Mouse (Mus musculus): Measurements from ENCODE around the gene Slc35c1. TPM values are rescaled to one million over a fixed set of nuclear protein-coding genes. Genes with fewer than 3 reads are reported as not detected.
A peak's percentile ranks its signal among the peaks of the same experiment; 100 is the strongest.

Slc35c1 gene
- total RNA-seq, 2 experiments from 2014 or later: 5.1 to 5.6 TPM

- no peak for DNase-seq
Measured at GRCm38 (mm10) chr2:92475711-92476110, 15.4 kb upstream of the Slc35c1 start.

GRCm38 (mm10) chr2:92474920-92475319, 14.6 kb upstream of the Slc35c1 start:
- no peak for DNase-seq

- DNase-seq: no peak
Measured at GRCm38 (mm10) chr2:92471886-92472670, 11.7 kb upstream of the Slc35c1 start.

- no peak for DNase-seq
Measured at GRCm38 (mm10) chr2:92464690-92465089, 4.4 kb upstream of the Slc35c1 start.

- no peak for DNase-seq
Measured at GRCm38 (mm10) chr2:92461215-92461614, 877 bp upstream of the Slc35c1 start.

- DNase-seq: peak; percentile 76
Measured at GRCm38 (mm10) chr2:92459141-92459920, 1.0 kb downstream of the Slc35c1 start.

GRCm38 (mm10) chr2:92458481-92458880, 1.9 kb downstream of the Slc35c1 start:
- DNase-seq: no peak

GRCm38 (mm10) chr2:92456970-92457530, 3.3 kb downstream of the Slc35c1 start:
- DNase-seq: no peak

GRCm38 (mm10) chr2:92455704-92456103, 4.6 kb downstream of the Slc35c1 start:
- no peak for DNase-seq

- DNase-seq: no peak
Measured at GRCm38 (mm10) chr2:92454166-92454565, 6.2 kb downstream of the Slc35c1 start.

GRCm38 (mm10) chr2:92451126-92451525, 9.2 kb downstream of the Slc35c1 start:
- no peak for DNase-seq

- no peak for DNase-seq
Measured at GRCm38 (mm10) chr2:92447121-92447740, 13.1 kb downstream of the Slc35c1 start.

- no peak for DNase-seq
Measured at GRCm38 (mm10) chr2:92446656-92447055, 13.7 kb downstream of the Slc35c1 start.

GRCm38 (mm10) chr2:92445890-92446289, 14.4 kb downstream of the Slc35c1 start:
- no peak for DNase-seq

GRCm38 (mm10) chr2:92444376-92444775, 16.0 kb downstream of the Slc35c1 start:
- no peak for DNase-seq

GRCm38 (mm10) chr2:92443313-92443712, 17.0 kb downstream of the Slc35c1 start:
- DNase-seq: no peak

GRCm38 (mm10) chr2:92442419-92443001, 17.8 kb downstream of the Slc35c1 start:
- DNase-seq: no peak

- no peak for DNase-seq
Measured at GRCm38 (mm10) chr2:92440432-92440831, 19.9 kb downstream of the Slc35c1 start.

- no peak for DNase-seq
Measured at GRCm38 (mm10) chr2:92438567-92438966, 21.8 kb downstream of the Slc35c1 start.

GRCm38 (mm10) chr2:92437875-92438274, 22.5 kb downstream of the Slc35c1 start:
- peak; percentile 57 for DNase-seq

- no peak for DNase-seq
Measured at GRCm38 (mm10) chr2:92437366-92437765, 23.0 kb downstream of the Slc35c1 start.

GRCm38 (mm10) chr2:92435023-92435422, 25.3 kb downstream of the Slc35c1 start:
- DNase-seq: no peak
